Mouse (Mus musculus) liver, adult 2 months (tissue): ENCODE results near the gene Tctn3.

Source experiments
- CTCF ChIP-seq: fragments of 200-500 bp; IDR thresholded peaks from 2 replicates; pipeline ENCODE4 v1.5.1; 2011; ENCODE audit warnings: low read depth, low read length, control low read depth
- POLR2A ChIP-seq: fragments of 200-500 bp; IDR thresholded peaks from 2 replicates; pipeline ENCODE4 v1.6.1; 2011; ENCODE audit warnings: low read length, control low read depth; ENCODE audit not compliant: insufficient read depth; ENCODE audit errors: extremely low read depth

GRCm38 (mm10) chr19:40589530-40589880 is 22.5 kb downstream of the Tctn3 start:
- TF ChIP-seq POLR2A (no peak), CTCF (no peak)
